Mouse (Mus musculus) fat pad, adult 2 months (tissue): ENCODE results near the gene Taf8.
"Not testable (repeated sequence)": the region's sequence is repeated elsewhere in the genome, so short reads cannot be mapped to it uniquely, and the experiment has no call there.

ENCODE experiments used
- DNase-seq: peaks from one replicate; pipeline ENCODE4 v3.0.0-alpha.2; 2011; ENCODE audit warnings: low read depth, low spot score; ENCODE audit errors: extremely low read depth

The Taf8 gene

GRCm38 (mm10) chr17:47521551-47522258, 19.6 kb upstream of the Taf8 start:
- DNase-seq = no peak

- DNase-seq = no peak
Observed at GRCm38 (mm10) chr17:47518205-47518604, 16.1 kb upstream of the Taf8 start.

DNA sequence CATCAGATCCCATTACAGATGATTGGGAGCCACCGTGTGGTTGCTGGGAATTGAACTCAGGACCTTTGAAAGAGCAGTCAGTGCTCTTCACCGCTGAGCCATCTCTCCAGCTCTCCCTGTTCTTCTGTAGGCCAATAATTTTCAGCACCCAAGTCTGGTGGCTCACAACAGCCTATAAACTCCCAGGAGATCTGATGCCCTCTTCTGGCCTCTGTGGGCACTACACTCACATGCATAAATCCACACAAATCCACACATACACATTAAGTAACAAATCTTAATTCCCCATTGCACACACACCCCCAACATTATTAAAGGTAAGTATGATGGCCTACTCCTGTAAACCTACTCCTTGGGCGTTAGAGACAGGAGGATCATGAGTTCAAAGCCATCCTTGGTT, 14.1 kb upstream of the Taf8 start:
- DNase-seq = no peak

DNA sequence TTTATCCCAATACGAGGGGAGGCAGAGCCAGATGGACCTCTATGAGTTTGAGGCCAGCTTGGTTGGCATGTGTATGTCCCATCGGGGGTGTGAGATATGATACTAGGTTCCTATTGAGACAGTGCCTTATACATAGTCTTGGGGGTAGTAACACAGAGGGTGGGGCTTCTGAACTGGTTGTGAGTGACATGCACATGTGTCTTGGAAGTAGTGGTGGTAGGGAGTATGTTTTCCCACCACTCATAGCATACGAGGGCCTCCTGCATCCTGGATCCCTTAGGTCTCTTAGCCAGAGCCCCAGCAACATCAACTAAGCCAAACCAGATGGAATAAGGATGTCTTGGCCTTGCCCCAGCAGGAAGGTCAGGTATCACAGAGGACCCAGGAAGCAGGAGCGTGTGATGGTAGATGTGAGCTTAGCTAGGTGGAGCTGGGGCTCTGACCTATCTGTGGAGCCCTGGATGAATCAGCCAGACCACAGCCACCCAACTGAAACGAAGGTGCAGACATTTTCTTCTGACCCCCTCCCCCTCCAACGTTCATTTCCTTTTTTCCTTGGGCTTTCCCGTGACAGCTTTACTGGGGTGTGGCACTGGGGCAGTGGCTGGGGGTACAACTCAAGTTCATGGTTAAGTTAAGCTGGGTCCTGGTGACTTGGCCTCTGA, 13.2 kb upstream of the Taf8 start:
- no peak for DNase-seq

DNA sequence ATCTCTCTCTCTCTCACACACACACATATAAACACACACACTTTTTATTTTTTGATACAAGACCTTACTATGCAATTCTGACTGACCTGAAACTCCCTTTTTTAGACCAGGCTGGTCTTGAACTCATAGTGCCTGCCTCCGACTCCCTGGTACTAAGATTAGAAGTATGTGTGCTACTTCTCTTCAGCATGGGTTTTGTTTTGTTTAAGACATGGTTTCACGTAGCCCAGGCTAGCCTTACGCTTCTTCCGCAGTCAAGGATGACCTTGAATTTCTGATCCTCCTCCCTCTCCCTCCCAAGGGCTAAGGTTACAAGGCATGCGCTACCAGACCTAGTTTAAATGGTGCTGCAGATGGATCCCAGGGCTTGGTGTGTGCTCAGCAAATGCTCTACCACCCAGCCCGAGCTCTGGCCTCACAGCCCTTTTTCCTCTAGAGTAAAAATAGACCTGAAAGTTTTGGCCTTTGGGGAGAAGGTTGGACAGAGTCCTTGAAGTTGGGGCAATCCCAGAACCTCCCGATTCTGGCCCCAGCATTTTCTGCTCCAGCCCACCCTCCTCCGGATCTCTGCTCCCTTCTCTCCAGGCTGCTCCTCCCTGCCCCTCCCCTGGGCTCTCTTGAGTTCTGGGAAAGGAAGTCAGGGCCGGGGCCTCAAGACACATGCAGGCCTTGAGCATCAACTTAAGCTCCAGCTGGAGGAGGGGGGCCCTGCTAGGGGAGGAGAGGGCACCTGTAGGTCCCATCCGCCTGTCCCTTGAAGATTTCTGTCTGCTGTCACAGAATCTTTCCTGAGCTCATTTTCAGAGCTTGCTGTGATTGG, 11.1 kb upstream of the Taf8 start:
- DNase-seq = no peak

DNA sequence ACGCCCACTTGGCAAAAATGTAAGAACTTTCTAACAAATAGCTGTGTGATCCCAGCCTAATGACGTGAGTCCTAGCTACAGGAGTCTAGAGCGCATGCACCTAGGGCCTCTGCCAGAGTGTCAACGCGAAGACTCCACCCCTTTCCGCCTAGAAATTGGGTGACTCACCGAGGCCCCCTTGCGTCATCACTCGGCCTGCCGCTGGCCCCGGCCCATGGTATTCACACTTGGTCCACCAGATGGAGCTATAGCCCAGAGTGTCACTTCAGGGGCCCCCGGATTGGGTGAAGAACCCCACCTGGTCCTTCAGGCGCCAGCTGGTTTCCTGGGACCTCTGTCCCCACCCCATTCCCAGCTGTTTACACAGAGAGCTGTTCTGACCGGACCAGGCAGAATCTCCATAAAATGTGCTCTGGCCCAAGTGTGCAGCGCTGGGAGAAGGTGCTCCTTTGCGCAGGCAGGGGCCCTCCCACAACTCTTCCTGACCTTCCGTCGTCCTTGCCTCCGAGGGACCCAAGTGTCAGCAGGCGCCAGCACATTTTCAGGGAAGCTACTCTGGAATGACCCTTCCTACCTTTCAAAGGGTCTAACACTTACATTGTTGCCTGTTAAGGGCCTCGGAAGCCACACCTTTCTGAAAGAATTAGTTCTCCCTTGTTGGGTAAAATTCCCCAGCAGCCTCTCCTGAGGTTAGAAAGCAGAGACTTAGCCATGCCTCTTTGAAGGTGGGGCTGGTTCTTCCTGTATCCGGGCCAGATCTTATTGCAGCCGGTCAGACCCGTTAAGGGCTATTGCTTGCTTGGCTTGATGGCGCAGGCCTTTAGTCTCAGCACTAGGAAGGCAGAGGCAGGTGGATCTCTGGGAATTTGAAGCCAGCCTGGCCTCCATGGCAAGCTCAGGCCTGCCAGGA, 9.3 kb upstream of the Taf8 start:
- DNase-seq = peak; percentile 87

- DNase-seq = no peak
Observed at GRCm38 (mm10) chr17:47509031-47509705, 7.1 kb upstream of the Taf8 start.

DNA sequence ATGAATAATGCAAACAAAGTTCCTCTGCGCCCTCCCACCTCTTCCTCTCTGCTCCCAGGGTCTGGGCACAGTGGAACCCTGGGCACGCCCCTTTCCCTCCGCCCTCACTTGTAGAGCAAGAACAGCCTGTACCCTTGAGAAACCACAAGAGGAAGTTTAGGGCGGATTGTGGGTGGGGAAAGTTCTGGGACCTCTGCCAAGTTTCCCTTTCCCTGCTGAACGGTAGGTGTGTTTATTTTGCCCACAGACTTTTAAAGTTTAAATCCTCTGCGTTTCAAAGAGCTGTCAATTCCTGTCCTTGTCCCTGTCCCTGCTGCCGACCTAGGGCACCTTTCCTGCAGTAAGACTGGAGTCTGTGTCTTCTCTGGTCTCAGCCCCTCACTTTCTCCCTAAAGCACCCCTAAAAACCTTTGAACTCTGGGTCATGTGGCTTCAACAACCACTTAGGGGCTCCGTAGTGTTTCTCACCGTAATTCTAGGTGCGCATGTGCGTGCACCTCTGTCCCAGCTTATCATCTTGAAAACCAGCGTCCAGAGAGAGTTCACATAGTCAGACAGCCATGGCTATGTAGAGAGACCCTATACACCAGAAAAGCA, 6.0 kb upstream of the Taf8 start:
- peak; percentile 95 for DNase-seq

DNA sequence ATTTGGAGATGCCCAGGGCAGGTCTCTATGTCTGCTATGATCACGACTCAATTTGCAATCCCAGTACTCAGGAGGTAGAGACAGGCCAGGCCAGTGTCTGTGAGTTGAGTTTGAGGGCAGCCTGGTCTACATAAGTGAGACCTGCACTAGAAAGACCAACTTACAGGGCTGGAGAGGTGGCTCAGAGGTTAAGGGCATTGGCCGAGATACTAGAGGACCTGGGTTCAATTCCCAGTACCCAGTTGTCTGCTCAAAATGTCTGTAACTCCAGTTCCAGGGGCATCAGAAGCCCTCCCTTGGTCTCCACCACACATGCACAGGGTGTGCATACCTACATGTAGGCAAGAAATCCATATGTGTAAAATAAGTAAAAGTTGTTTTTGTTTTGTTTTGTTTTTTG, 5.4 kb upstream of the Taf8 start:
- DNase-seq = no peak

- DNase-seq = no peak
Observed at GRCm38 (mm10) chr17:47506697-47507096, 4.6 kb upstream of the Taf8 start.

DNA sequence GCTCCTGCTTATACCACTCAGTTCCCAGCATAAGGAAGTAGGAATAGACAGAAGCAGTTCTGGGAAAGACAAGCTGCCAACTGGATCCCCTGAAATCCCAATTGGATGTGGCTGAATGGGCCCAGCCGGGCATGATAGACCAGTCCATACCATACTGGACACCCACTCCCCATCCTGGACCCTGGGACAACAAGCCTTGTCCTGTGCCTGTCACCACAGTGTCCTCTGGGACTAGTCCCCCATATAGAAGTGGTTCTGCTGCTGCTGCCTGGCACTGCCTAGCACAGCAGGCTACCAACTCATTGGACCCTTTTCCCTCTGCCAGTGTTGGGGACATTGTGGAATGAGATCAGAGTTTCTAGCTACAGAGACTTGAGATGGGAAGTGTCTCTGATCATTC, 4.0 kb upstream of the Taf8 start:
- no peak for DNase-seq

GRCm38 (mm10) chr17:47505566-47505965, 3.5 kb upstream of the Taf8 start:
- DNase-seq = no peak

GRCm38 (mm10) chr17:47504941-47505346, 2.9 kb upstream of the Taf8 start, which contains the start of gene Ccnd3:
Gene Ccnd3, plus strand, starts transcription at chr17:47505051.
- DNase-seq = no peak

DNA sequence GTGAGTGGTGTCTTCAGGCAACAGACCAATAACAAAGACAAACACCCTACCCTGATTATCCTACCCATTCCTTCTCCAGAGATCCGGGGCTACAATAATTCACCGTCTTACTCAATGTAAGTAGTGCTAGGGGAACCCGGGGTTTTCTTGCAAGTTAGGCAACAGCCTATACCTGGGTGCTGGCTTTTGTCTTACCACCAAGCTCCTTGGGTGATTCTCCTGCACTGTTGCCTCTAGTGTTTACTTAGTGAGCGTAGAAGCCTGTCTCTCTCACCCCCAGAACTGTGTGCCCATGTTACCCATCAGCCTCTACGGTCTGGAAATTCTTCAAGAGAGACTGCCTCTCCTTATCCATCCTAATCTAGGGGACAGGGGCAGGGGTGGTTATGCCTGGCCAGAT, 2.1 kb upstream of the Taf8 start:
- DNase-seq = no peak

- DNase-seq = no peak
Observed at GRCm38 (mm10) chr17:47503689-47504088, 1.6 kb upstream of the Taf8 start.

GRCm38 (mm10) chr17:47502707-47503045, 584 bp upstream of the Taf8 start:
- not testable (repeated sequence) for DNase-seq

- no peak for DNase-seq
Observed at GRCm38 (mm10) chr17:47501531-47501930, 561 bp downstream of the Taf8 start.

DNA sequence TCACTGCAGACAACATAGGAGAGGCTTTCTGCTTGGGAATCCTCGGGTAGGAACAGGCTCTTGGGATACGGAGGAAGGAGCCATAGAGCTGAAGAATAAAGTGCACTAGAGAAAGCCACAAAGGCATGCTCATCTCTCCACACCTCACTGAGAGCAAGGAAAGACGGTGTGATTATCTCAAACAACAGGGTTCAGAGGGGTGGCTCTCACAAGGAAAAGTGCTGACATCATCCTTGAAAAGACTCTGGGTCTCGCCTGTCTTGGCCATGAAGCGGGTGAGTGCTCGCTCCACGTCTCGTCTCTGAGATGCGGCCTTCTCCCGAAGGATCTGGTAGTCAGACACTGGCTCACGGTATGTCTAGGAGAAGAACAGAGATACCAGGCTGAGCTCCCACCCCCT, 8.0 kb downstream of the Taf8 start:
- no peak for DNase-seq

GRCm38 (mm10) chr17:47493653-47494052, 8.4 kb downstream of the Taf8 start:
- no peak for DNase-seq

GRCm38 (mm10) chr17:47492731-47493130, 9.4 kb downstream of the Taf8 start:
- DNase-seq = no peak
